Mouse (Mus musculus) lung, adult 2 months (tissue): ENCODE data around the gene Sez6l2. TPM values are rescaled to one million over a fixed set of nuclear protein-coding genes. Genes with fewer than 3 reads are reported as not detected.

Experiments
- DNase-seq: peaks from one replicate; pipeline ENCODE4 v3.0.0; 2022
- H3K4me1 ChIP-seq: fragments of 200-500 bp; 2 replicates; pipeline ENCODE4 v1.6.1; 2011; ENCODE audit warnings: low read length; ENCODE audit not compliant: control insufficient read depth, insufficient read depth
- H3K4me3 ChIP-seq: fragments of 200-500 bp; replicated peaks from 2 replicates; pipeline ENCODE3; 2011; ENCODE audit warnings: low read depth, mild to moderate bottlenecking, control low read depth, low read length; ENCODE audit errors: extremely low read depth
- CTCF ChIP-seq: fragments of 200-500 bp; IDR thresholded peaks from 2 replicates; pipeline ENCODE4 v1.5.1; 2011; ENCODE audit warnings: mild to moderate bottlenecking, low read length, control low read depth; ENCODE audit not compliant: insufficient read depth
- POLR2A ChIP-seq: fragments of 200-500 bp; IDR thresholded peaks from 2 replicates; pipeline ENCODE4 v1.6.1; 2011; ENCODE audit warnings: low read depth, mild to moderate bottlenecking, control low read depth, low read length, borderline replicate concordance; ENCODE audit errors: extremely low read depth
- WGBS: fragments of 180-500 bp; shearing (Covaris S2); methylation state at CpG from one replicate; pipeline ENCODE4 v1.1.7; 2018; 5-methylcytosine and 5-hydroxymethylcytosine counted together
- polyA plus RNA-seq: library from polyadenylated mRNA; depleted of rRNA; stranded (reverse); fragments of >200 nt; gene quantifications from 2 replicates; pipeline ENCODE4 v1.2.3, GENCODE M21; 2012

The Sez6l2 gene
- polyA plus RNA-seq, 1 experiment = 1.0 TPM

DNA sequence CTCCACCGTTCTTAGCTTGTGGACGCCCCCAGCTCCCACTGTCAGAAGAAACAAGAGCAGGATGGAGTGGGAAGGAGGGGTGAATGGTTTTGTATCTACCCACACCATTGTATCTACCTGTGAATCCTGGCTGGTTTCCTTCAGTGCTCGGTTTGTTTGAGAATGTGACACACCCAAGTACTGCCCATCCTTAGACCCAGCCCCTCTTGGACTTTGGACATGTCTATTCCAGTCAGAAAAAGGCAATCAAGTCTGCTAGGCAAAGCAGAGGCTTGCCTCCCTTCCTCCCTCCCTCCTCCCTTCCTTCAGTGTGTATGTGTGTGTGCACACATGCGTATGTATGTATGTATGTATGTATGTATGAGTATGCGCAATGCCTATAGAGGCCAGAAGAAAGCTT, 53.3 kb downstream of the Sez6l2 start:
- 78% methylated on average over 5 of the region's 5 CpGs for WGBS
- Histone ChIP-seq H3K4me1 (peaks cover 6% of the 10 kb centered on the region), H3K4me3 (no peak overlapping the region)
- TF ChIP-seq CTCF (no peak), POLR2A (no peak)
- DNase-seq = no peak

DNA sequence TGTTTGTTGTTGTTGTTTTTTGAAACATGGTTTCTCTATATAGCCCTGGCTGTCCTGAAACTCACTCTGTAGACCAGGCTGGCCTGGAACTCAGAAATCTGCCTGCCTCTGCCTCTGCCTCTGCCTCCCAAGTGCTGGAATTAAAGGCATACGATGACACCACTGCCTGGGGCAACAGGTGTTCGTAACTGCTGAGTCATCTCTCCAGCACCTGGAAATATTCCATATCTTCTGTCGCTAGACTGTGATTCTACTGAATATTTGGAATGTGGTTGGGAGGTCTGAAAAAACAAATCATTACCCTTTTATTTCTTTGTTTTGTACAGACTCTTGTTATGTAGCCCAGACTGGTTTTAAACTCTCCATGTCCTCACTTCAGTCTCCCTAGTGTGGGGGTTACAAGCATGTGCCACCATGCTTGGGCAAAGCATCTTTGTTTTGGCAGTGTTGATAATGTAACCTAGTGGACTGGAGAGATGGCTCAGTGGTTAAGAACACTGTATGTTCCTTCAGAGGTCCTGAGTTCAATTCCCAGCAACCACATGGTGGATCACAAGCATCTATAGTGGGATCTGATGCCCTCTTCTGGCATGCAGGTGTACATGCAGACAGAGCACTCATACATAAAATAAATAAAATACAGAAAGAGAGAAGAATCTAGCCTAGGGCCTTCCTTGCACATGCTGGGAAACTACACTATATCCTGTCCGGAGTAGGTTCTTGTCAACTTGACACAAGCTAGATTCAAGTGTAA, 53.9 kb downstream of the Sez6l2 start:
- no peak for TF ChIP-seq POLR2A
- no peak for TF ChIP-seq CTCF
- DNase-seq = no peak
- no peak overlapping the region for H3K4me3 ChIP-seq
- 79% methylated on average over 4 of the region's 4 CpGs for WGBS
- H3K4me1 ChIP-seq = peaks cover 9% of the 10 kb centered on the region

DNA sequence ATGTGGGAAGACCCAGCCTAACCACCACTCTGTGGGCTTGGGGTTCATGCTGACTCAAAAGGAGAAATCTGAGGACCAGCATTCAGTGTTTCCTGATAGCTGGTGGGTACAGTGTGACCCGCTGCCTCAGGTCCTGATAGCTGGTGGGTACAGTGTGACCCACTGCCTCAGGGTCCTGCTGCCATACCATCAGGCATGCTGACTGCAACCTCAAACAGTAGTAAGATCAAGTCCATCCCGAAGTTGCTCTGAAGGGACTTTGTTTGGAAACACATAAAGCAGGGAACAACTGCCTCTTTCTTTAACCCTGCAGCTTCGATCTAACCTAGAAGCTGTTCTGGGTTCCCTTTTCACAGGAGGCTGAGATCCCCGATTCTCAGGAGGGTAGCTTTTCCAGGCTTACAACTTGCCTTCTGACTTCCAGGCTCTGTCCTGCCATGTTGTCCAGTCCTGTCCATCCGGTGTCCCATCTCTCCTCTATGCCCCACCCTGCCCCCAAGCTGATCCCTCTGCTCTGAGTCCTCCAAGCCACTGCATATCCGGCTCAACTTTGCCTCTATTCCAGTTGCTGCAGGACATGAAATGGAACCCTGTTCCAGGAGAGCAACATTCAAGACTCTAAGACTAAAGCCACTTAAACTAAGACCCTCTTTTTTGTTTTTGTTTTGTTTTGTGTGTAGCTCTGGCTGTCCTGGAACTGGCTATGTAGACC, 57.1 kb downstream of the Sez6l2 start:
- 77% methylated on average over 6 of the region's 6 CpGs for WGBS
- no peak for DNase-seq

DNA sequence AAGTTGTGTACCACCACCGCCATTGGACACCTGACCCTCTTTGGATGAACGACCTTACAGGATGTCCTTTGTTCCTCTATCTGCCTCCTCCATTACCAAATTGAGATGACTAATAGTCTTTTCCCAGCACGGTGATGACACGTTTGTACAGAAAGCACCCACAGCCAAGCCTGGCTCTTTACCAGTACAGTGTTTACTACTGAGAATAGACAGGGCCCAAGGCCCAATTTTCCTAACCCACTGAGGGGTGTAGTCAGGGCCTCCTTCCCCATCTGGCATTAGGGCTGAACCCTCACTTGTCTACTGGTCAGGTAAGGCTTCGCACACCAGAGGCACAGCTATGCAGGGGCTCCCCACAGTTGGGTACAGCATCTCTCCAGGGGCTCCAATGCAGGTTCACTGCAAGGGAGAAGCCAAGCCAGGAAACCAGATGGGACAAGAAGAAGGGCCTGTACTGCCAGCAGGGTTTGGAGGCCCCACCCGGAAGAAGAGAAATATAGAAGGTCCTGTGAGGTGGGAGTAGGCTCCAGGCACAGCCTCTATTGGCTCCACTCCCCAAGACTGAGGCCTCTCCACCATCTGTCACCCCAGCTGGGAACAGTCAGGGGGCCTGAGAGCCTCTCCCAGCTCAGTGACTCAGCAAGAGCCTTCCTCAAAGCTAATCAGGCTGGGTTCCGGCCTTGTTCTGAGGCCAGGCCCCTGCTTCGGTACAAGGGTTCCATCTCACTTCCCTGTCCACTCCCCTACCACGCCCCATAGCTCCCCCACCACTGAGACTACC, 58.1 kb downstream of the Sez6l2 start:
- WGBS = 37% methylated on average over 9 of the region's 9 CpGs
- DNase-seq = peak; percentile 50
- Histone ChIP-seq H3K4me3 (no peak overlapping the region), H3K4me1 (peaks cover 14% of the 10 kb centered on the region)
- TF ChIP-seq CTCF = no peak
- TF ChIP-seq POLR2A = peak; percentile 29; the same call in 1 of the 2 replicates

More for the DNA sequence above, 57.1 kb downstream of the Sez6l2 start:
- H3K4me1 ChIP-seq = peaks cover 9% of the 10 kb centered on the region
- no peak for TF ChIP-seq CTCF
- no peak for TF ChIP-seq POLR2A
- H3K4me3 ChIP-seq = no peak overlapping the region

DNA sequence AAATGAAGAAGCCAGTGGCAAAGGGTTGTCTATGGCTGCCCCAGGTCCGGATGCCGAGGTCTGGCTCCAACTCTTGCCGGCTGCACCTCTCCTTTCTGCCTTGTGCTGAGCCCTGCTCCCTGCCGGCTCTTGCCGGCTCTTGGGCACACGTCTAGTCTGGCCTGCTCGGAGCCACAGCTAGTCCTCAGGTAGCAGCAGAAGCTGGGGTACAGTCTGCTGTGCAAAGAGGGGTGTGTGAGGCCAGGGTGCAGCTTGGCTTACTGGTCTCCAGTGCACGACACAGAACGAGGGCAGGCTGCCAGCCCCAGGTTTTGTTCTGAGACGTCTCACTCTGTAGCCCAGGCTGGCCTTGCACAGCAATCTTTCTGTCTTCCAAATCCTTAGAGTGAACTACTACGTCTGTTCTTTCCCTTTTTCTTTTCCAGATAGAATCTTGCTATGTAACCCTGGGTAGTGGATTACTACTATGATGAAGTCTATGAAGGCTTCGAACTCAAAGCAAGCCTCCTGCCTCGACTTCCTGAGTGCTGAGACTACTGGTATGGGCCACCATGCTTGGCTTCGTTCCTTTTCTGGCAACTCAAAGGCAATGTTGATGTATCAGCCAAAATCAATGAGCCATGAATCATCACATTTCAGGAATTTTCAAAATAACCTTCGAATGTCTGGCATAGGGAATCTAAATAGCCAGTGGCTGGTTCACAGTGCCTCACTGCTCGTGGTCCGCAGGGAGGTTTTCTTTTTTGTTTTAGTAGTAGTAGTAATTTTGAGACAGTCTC, 59.1 kb downstream of the Sez6l2 start:
- Histone ChIP-seq H3K4me3 (no peak overlapping the region), H3K4me1 (peaks cover 16% of the 10 kb centered on the region)
- DNase-seq = no peak
- 74% methylated on average over 17 of the region's 17 CpGs for WGBS
- TF ChIP-seq POLR2A = no peak
- TF ChIP-seq CTCF = no peak

DNA sequence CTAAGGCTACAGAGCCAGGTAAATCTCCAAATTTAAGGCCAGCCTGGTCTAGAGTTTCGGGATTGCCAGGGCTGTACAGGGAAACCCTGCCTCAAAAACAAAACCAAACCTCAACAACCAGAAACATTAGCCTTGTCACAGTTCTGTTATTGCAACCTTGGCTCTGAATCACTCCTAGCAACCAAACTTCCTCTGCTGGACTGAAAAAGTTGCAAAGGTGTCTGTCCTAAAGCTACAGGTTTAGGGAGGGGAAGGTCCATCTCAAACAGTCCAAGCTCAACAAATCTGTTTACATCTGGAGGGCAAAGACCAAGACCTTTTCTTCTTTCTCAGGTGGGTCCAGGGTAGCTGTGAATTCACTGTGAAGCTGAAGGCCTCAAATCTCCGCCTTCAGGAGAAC, 60.7 kb downstream of the Sez6l2 start:
- no peak for TF ChIP-seq CTCF
- no peak for TF ChIP-seq POLR2A
- no peak for DNase-seq
- no peak overlapping the region for H3K4me3 ChIP-seq

DNA sequence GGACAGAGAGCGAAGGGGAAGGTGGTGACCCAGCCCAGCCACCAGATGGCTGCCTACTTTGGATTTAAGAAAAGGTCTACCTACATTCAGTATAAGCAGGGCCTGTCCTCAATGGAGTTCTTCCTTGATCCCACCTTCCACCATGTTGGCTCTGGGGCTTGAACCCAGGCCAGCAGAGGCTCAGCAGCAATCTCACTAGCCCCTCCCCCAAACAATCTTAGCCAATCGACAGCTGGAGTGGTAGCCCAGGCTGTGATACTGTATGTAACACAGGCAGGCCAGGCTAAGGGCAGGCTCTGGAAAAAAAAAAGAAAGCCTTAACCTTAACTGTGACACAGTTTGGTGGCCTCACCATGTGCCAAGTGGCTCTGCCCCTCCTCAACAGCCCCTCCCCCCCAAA, 61.4 kb downstream of the Sez6l2 start:
- H3K4me3 ChIP-seq = no peak overlapping the region
- TF ChIP-seq POLR2A = no peak
- TF ChIP-seq CTCF = no peak
- no peak for DNase-seq
- WGBS = 61% methylated on average over 2 of the region's 2 CpGs
- peaks cover 21% of the 10 kb centered on the region for H3K4me1 ChIP-seq

More for the DNA sequence above, 60.7 kb downstream of the Sez6l2 start:
- H3K4me1 ChIP-seq = peaks cover 20% of the 10 kb centered on the region
- 81% methylated on average over 2 of the region's 2 CpGs for WGBS

DNA sequence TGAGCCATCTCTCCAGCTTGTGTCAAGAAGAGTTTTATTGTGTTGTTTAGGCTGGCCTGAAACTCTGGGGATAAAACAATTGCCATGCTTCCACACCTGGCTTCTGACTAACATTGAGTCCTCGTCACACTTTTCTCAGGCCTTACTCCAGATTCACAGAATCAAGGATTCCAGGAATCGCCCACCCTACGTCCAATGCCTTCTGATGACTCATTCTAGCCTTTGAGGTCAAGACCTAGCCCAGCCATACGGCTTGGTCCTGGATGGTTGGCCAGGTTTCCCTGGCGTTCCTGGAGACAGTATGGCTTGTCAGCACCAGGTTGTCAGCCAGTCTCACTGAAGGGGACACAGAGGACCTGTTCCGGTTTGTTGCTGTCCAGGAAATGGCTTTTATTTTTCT, 62.0 kb downstream of the Sez6l2 start:
- DNase-seq = no peak
- WGBS = 70% methylated on average over 6 of the region's 6 CpGs
- no peak for TF ChIP-seq CTCF
- no peak for TF ChIP-seq POLR2A
- H3K4me1 ChIP-seq = peaks cover 21% of the 10 kb centered on the region
- H3K4me3 ChIP-seq = no peak overlapping the region

DNA sequence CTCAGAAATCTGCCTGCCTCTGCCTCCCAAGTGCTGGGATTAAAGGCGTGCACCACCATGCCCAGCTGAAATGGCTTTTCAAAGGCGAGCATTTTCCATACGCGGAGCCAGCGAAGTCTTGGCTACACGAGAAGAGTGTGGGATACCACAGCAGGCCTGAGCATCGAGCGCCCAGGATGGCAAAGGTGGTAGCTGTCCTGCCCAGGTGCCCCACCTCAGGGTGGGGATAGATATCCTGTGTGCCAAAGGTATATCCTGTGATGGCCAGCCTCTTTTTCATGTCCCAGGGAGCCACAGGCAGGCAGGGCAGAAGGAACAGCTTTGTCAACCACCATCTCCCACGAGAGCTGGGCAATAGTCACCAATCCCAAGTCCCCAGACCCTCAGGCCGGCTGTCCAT, 62.5 kb downstream of the Sez6l2 start:
- no peak for DNase-seq
- WGBS = 96% methylated on average over 10 of the region's 10 CpGs
- TF ChIP-seq POLR2A (no peak), CTCF (no peak)
- no peak overlapping the region for H3K4me3 ChIP-seq
- peaks cover 24% of the 10 kb centered on the region for H3K4me1 ChIP-seq
